Mouse (Mus musculus): ENCODE measurements around the gene Rho.

Gene Rho

GRCm38 (mm10) chr6:115915601-115916445, 15.7 kb upstream of the Rho start:
- DNase-seq (ENCODE audit: low spot score in 2 of 2) = no peak

- no peak for DNase-seq (ENCODE audit: low spot score in 2 of 2)
Observed at GRCm38 (mm10) chr6:115916611-115917010, 14.9 kb upstream of the Rho start.

- no peak for DNase-seq (ENCODE audit: low spot score in 2 of 2)
Observed at GRCm38 (mm10) chr6:115918615-115919014, 12.9 kb upstream of the Rho start.

GRCm38 (mm10) chr6:115919876-115920275, 11.7 kb upstream of the Rho start:
- DNase-seq (ENCODE audit: low spot score in 2 of 2) = no peak

- DNase-seq (ENCODE audit: low spot score in 2 of 2) = no peak
Observed at GRCm38 (mm10) chr6:115924829-115925228, 6.7 kb upstream of the Rho start.

GRCm38 (mm10) chr6:115926416-115926815, 5.1 kb upstream of the Rho start:
- no peak for DNase-seq (ENCODE audit: low spot score in 2 of 2)

GRCm38 (mm10) chr6:115927292-115928242, 4.0 kb upstream of the Rho start:
- no peak for DNase-seq (ENCODE audit: low spot score in 2 of 2)

GRCm38 (mm10) chr6:115930018-115930417, 1.5 kb upstream of the Rho start:
- no peak for DNase-seq (ENCODE audit: low spot score in 2 of 2)

GRCm38 (mm10) chr6:115932391-115932790, 843 bp downstream of the Rho start:
- no peak for DNase-seq (ENCODE audit: low spot score in 2 of 2)

GRCm38 (mm10) chr6:115935544-115935943, 4.0 kb downstream of the Rho start:
- no peak for DNase-seq (ENCODE audit: low spot score in 2 of 2)

GRCm38 (mm10) chr6:115938011-115938410, 6.5 kb downstream of the Rho start:
- no peak for DNase-seq (ENCODE audit: low spot score in 2 of 2)

GRCm38 (mm10) chr6:115938798-115939197, 7.2 kb downstream of the Rho start:
- DNase-seq (ENCODE audit: low spot score in 2 of 2) = no peak

GRCm38 (mm10) chr6:115940603-115941002, 9.1 kb downstream of the Rho start:
- DNase-seq (ENCODE audit: low spot score in 2 of 2) = no peak

GRCm38 (mm10) chr6:115941128-115941527, 9.6 kb downstream of the Rho start:
- no peak for DNase-seq (ENCODE audit: low spot score in 2 of 2)

- no peak for DNase-seq (ENCODE audit: low spot score in 2 of 2)
Observed at GRCm38 (mm10) chr6:115943498-115944427, 12.2 kb downstream of the Rho start.

GRCm38 (mm10) chr6:115944638-115945037, 13.1 kb downstream of the Rho start, which contains the start of gene H1foo:
Gene H1foo, plus strand, starts transcription at chr6:115944938.
- no peak for DNase-seq (ENCODE audit: low spot score in 2 of 2)

GRCm38 (mm10) chr6:115945633-115946032, 14.1 kb downstream of the Rho start:
- DNase-seq (ENCODE audit: low spot score in 2 of 2) = no peak

- no peak for DNase-seq (ENCODE audit: low spot score in 2 of 2)
Observed at GRCm38 (mm10) chr6:115946389-115946788, 14.8 kb downstream of the Rho start.

- DNase-seq (ENCODE audit: low spot score in 2 of 2) = no peak
Observed at GRCm38 (mm10) chr6:115954506-115955074, 23.0 kb downstream of the Rho start.

- DNase-seq (ENCODE audit: low spot score in 2 of 2) = no peak
Observed at GRCm38 (mm10) chr6:115955169-115955568, 23.6 kb downstream of the Rho start.

- no peak for DNase-seq (ENCODE audit: low spot score in 2 of 2)
Observed at GRCm38 (mm10) chr6:115955664-115956063, 24.1 kb downstream of the Rho start.
